Mouse (Mus musculus) brain, embryonic 14.5 days (tissue): Measurements from ENCODE around the gene Meis3. TPM values are rescaled to one million over a fixed set of nuclear protein-coding genes. Genes with fewer than 3 reads are reported as not detected.

Source experiments
- DNase-seq: peaks from one replicate; pipeline ENCODE4 v3.0.0-alpha.2; 2011; ENCODE audit warnings: low read depth
- CTCF ChIP-seq: fragments of 200-500 bp; IDR thresholded peaks from 2 replicates; pipeline ENCODE4 v1.5.1; 2012; ENCODE audit warnings: inconsistent platforms, mild to moderate bottlenecking, moderate library complexity, borderline replicate concordance; ENCODE audit not compliant: insufficient read depth, insufficient read length; ENCODE audit errors: extremely low read depth
- POLR2A ChIP-seq: fragments of 200-500 bp; IDR thresholded peaks from 2 replicates; pipeline ENCODE4 v1.6.1; 2012; ENCODE audit warnings: mild to moderate bottlenecking, inconsistent platforms, borderline replicate concordance; ENCODE audit not compliant: poor library complexity, insufficient read depth, insufficient read length, severe bottlenecking; ENCODE audit errors: extremely low read depth
- polyA plus RNA-seq: library from polyadenylated mRNA; depleted of rRNA; stranded (reverse); fragments of >200 nt; gene quantifications from 2 replicates; pipeline ENCODE4 v1.2.3, GENCODE M21; 2012; rRNA removed

Gene Meis3
- polyA plus RNA-seq, 1 experiment, result 188 TPM

DNA sequence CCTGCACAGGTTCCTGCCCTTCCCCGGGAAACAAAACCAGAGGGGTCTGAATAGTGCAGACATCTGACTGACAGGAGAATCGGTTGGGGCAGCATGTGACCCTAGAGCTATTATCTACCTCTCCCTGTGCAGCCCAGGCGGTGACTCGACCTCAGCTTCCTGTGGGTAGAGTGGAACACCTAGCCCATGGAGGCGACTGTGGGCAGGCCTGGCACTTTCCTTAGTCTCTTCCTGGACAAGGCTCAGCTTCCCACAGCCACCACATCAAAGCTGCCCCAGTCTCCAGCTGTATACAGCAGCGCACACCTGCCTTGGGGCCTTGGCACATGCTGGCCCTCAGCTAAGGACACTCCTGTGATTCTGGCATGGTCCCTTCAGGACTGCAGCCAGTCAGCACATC is 26.2 kb downstream of the Meis3 start:
- DNase-seq, result no peak
- TF ChIP-seq POLR2A (no peak), CTCF (no peak)

DNA sequence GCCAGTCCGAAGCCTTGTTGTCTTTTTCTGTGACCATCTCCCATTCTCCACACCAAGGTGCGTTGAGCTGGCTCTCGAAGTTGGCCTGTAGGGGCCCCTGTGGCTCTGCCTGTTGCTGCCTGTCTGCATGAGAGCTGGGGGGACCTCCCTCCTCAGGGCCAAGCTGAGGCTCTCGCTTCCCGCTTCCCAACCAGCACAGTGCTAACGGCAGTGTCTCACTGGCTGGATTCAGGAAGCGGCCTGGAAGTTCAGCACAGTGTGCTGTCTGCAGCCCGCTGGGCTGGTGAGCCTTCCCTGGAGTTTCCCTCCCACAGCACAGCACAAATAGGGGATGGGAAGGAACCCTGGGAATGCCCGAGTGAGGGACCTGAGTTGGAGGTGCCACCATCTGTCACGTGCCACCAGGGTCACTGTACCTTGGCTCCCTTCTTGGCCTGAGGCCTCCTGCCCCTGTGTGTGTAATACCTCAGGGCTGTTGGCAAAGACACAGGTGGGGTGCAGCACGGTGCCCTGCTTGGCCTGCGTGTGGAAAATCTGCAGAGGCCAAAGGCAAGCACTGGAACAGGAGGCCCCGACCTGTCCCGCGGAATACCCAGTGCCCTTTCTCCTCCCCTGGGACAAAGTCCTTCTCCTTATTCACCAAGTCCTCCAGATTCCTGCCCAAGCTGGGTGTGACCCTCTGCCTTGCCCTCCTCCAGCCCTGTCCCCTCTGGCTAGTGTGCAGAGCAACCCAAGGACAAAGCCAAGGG is 28.0 kb downstream of the Meis3 start:
- TF ChIP-seq POLR2A (no peak), CTCF (no peak)
- no peak for DNase-seq

DNA sequence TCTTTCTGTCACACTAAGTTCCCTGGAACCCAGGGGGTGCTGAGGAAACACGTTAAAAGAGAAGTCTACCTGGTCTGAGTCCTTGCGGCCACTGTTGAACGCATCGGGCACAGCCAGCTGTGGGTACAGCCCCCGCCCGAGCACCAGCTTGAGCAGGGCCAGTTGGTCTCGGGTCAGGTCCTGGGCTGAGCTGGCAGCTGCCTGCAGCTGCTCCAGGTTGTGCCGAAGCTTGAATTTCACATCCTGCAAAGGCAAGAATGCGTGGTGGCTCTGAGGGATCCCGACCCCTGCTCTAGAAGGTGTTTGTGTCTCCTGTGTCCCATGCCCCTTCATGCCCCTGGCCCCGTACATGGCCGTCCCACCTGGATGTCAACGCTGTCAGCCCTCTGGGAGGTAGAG is 28.6 kb downstream of the Meis3 start:
- DNase-seq, result no peak
- TF ChIP-seq POLR2A, result no peak
- no peak for TF ChIP-seq CTCF

DNA sequence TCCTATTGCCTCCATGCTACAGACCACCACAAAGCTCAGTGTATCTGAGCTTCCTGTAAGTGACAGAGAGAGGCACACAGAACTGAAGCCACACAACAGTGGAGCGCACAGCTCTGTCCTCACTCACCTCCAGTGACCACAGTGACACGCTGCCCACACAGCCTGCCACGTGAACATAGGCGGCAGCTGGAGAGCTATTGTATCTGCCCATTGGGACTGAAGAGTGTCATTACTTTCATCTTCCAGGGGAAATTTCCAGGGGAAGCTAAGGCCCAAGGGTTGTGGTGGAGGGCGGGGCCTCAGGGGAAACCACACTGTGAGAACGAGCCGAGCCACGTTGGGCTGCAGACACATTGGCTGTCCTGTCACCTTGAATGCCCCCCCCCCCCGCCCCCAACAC is 29.9 kb downstream of the Meis3 start:
- DNase-seq, result no peak
- TF ChIP-seq CTCF (no peak), POLR2A (no peak)

DNA sequence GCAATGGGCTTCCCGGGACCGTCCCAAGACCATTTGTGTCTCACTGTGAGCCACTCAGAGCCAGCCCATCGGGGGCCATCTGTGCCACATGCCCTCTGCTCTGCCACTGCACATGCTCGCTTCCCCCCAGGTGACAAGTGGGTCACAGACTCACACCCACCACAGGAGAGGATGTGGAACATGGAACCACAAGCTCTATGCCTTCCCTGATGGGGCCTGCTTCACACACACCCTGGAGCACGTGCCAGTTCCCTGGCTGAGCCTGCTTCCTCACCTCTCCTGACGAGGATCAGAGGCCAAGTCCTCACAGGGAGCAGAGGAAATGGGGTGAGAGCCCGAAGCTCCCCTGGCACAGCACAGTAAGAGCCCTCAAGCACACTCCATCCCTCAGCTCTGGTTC is 32.2 kb downstream of the Meis3 start:
- no peak for DNase-seq
- TF ChIP-seq POLR2A (no peak), CTCF (no peak)

DNA sequence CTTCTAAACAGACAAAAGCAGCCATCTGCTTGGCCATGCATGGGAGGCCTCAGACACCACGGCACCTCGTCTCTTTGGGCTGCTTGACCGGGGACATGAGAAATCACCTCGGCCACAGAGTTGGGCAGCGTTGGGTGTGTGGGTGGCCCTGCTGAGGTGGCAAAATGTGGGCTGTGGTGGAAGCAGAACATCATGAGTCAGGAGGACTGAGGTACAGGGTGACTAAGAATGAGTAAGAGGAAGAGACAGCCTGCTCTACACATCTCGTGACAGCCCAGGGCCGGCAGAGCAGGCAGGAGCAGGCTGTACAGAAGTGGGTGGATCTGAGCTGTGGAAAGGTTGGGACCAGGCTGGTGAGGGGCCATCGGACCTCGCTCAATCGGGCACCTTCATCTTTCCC is 32.6 kb downstream of the Meis3 start:
- TF ChIP-seq CTCF (no peak), POLR2A (no peak)
- DNase-seq, result no peak

DNA sequence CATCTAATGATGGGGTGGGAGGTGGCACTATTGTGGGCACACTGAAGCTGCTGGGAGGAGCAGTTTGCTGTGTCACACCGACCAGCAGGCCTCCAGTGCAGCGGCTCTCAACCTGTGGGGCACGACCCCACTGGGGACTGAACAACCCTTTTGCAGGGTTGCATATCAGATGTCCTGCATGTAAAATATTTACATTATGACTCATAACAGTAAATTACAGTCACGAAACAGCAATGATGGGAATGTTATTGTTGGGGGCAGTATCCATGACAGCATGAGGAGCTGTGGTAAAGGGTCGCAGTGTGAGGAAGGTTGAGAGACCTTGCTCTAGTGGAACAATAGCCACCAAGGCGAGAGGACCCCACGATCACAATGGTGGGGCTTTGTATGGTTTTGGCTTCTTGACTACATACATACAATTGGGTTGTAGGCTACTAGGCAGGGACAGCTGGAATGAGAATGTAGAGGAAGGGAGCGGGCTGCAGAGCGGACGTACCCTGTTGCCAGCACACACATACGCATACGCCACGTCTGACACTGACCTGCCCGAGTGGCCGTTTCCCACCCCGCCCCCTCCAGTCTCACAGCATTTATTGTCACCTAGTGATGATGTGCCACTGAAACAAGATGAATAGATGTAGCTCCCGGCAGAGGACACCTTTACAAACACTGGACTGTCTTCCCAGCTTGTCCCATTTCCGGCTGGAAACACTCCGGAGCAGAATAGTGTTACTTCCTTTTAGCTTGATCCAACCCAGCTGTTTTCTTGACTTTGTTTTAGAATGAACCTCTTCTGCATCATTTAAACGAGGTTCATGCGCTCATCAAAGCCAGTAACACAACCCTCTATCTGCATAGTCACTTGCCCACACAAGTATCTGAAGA is 34.1 kb downstream of the Meis3 start:
- TF ChIP-seq CTCF, result no peak
- TF ChIP-seq POLR2A, result no peak
- no peak for DNase-seq

DNA sequence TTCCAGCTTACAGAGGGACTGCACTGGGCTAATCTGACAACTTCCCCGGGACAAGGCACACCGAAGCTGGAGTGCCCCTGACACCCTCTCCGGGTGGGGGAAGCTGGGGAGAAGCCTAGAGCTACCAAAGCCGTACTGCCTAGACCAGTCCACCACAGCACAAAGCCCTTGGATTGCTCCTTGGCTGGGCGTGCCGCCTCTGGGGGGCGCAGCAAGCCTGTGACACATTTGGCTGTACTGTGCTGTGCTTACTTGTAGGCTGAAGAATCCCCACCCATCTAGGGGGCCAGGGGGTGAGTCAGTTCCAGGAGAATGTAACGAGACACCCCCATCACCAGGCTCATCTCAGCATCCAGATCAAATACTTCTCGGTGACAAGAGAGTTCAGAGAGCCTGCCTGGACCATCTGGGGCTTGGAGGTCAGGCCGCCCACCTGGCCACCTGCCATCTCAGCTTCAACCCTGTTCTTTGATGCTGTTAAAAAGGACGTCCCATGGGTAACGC is 36.0 kb downstream of the Meis3 start:
- TF ChIP-seq POLR2A (no peak), CTCF (no peak)
- no peak for DNase-seq

DNA sequence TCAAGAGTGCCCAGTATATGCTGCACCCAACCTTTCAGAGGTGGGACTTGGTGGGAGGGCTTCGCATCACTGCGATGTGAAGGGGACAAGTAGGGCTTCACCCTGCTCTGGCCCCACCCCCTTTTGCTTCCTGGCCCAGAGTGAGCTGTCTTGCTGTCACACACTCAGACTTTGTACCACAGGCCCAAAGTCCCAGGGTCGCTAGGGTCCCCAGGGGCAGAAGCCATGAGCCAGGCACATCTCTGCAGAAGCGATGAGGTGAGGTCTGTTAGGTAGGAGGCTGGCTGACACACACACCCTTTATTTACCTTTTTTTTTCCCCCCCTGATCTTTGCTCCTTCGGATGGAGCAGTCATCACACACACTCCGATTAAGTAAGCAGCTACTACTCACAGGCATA is 38.3 kb downstream of the Meis3 start:
- no peak for TF ChIP-seq POLR2A
- TF ChIP-seq CTCF, result no peak
- DNase-seq, result no peak

DNA sequence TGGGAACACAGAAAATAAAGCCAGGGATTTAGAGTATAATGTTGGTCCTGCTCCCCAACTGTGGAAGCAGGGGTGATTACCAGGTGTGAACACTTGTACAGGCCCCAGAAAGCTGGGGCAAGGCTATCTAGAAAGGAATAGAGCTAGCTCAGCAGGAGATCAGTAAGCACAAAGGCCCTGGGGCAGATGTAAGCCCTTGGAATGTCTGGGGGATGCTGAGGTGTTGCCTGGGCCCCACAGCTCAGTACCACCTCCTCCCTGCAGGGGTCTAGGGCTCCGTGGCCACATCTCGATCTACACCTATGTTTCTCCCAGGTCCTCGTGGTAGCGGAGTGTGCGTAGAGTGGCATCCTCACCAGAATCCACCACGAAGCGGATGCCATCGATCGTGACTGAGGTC is 39.1 kb downstream of the Meis3 start:
- no peak for TF ChIP-seq CTCF
- no peak for DNase-seq

DNA sequence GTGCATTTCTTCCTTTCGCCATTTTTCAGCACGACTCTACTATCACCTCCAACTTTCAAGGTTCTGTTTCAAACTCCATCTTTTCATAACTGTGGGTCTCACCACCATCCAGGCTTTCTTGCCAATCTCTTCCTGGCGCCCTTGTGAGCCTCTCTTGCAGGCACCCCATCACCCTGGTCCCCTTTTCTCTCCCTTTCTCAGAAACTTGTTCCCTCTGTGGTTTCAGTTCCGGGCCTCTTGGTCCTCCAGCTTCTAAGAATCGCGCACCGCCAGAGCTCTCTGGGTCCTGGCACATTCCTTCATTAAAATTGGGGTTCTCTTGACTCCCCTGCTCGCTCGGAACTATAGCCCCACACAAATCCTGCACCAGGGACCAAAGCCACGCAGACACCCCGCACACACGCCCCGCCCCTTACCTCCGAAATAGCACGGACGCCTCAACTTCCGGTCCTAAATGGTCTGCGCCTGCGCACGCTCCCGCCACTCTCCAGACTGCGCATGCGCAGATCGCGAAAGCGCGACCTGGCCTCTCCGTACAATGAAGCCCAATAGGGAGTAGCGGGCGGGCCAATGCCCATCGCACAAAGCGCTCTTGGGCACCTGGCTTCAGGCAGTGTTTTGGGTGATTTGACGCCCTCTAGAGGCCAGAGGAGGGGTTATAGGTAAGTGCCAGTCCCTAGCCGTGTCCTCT is 46.8 kb downstream of the Meis3 start, which contains the start of gene Dhx34:
Dhx34 (minus strand) TSS at position 456 of the 691 bp plus-strand sequence.
- TF ChIP-seq POLR2A, result peak; percentile 69; the same call in 1 of the 2 replicates
- peak; percentile 59; the same call in 1 of the 2 replicates for TF ChIP-seq CTCF

DNA sequence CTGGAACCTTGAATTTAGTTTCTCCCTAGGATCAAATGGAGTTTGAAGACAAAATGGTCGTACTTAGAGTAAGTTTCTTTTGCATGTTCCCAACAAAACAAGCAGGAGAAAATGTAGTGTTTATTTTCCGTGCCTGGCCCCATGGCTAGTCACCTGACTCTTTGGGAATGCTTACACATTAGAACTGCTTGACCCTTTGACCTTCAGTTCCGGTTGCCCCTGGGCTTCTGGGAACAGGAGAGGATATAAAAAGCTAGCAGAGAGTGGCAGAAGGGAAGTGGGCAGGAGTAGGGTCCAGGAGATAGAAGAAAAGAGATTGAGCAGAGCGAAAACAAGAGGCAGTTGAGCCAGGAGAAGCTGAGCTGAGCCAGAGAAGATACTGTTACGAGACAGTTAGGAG is 55.0 kb downstream of the Meis3 start:
- peak; percentile 1 for DNase-seq
- no peak for TF ChIP-seq CTCF
- no peak for TF ChIP-seq POLR2A

More for the DNA sequence above, 46.8 kb downstream of the Meis3 start, which contains the start of gene Dhx34:
- peak; percentile 98 for DNase-seq

Other genes with a start within 250 kb of the Meis3 start
- gene Nop53, start 229.0 kb upstream of the Meis3 start, polyA plus RNA-seq, result 134 and 141 TPM in 2 replicates
- gene Ehd2, start 207.5 kb upstream of the Meis3 start, polyA plus RNA-seq, result 6.5 and 9.7 TPM in 2 replicates
- gene Bicra, start 127.2 kb upstream of the Meis3 start, polyA plus RNA-seq, result 12.8 and 28.5 TPM in 2 replicates
- 0.09 and 0.18 TPM in 2 replicates for gene Zfp541, start 113.3 kb upstream of the Meis3 start, polyA plus RNA-seq
- 192 and 199 TPM in 2 replicates for gene Napa, start 76.6 kb upstream of the Meis3 start, polyA plus RNA-seq
- gene Kptn, start 55.2 kb upstream of the Meis3 start, polyA plus RNA-seq, result 46.0 and 47.2 TPM in 2 replicates
- 25.7 and 34.0 TPM in 2 replicates for gene Slc8a2, start 45.3 kb upstream of the Meis3 start, polyA plus RNA-seq
- 20.4 and 22.5 TPM in 2 replicates for gene Dhx34, start 46.9 kb downstream of the Meis3 start, polyA plus RNA-seq
- gene C5ar2, start 69.1 kb downstream of the Meis3 start, polyA plus RNA-seq, result 0.08 and 0.11 TPM in 2 replicates
- gene C5ar1, start 84.5 kb downstream of the Meis3 start, polyA plus RNA-seq, result 1.1 and 1.4 TPM in 2 replicates
- 50.1 and 52.9 TPM in 2 replicates for gene Inafm1, start 98.5 kb downstream of the Meis3 start, polyA plus RNA-seq
- gene Ccdc9, start 111.7 kb downstream of the Meis3 start, polyA plus RNA-seq, result 42.5 and 63.9 TPM in 2 replicates
- gene Bbc3, start 133.3 kb downstream of the Meis3 start, polyA plus RNA-seq, result 26.6 and 27.4 TPM in 2 replicates
- 147 and 150 TPM in 2 replicates for gene Sae1, start 212.7 kb downstream of the Meis3 start, polyA plus RNA-seq
- 63.7 and 73.2 TPM in 2 replicates for gene Zc3h4, start 225.8 kb downstream of the Meis3 start, polyA plus RNA-seq